Mouse (Mus musculus): ENCODE data around the gene 6430628N08Rik. TPM values are rescaled to one million over a fixed set of nuclear protein-coding genes. Genes with fewer than 3 reads are reported as not detected.

Gene 6430628N08Rik
- total RNA-seq, 2 experiments from 2014 or later, result not detected

GRCm38 (mm10) chr4:115885846-115886245 is 4.6 kb upstream of the 6430628N08Rik start:
- no peak for DNase-seq (ENCODE audit: low spot score in 2 of 2)

GRCm38 (mm10) chr4:115886875-115887274 is 3.6 kb upstream of the 6430628N08Rik start:
- no peak for DNase-seq (ENCODE audit: low spot score in 2 of 2)

- no peak for DNase-seq (ENCODE audit: low spot score in 2 of 2)
These were observed 399 bp upstream of the 6430628N08Rik start for GRCm38 (mm10) chr4:115890066-115890465.

GRCm38 (mm10) chr4:115894281-115894680 is 3.8 kb downstream of the 6430628N08Rik start:
- DNase-seq (ENCODE audit: low spot score in 2 of 2), result no peak

GRCm38 (mm10) chr4:115897901-115898631 is 7.6 kb downstream of the 6430628N08Rik start:
- DNase-seq (ENCODE audit: low spot score in 2 of 2), result peak in 1 of 2 experiments; percentile 16

GRCm38 (mm10) chr4:115902816-115903215 is 12.4 kb downstream of the 6430628N08Rik start:
- peak; percentile 58 to 81 for DNase-seq (ENCODE audit: low spot score in 2 of 2)

- no peak for DNase-seq (ENCODE audit: low spot score in 2 of 2)
These were observed 13.9 kb downstream of the 6430628N08Rik start for GRCm38 (mm10) chr4:115904375-115904774.

GRCm38 (mm10) chr4:115905701-115906100 is 15.2 kb downstream of the 6430628N08Rik start:
- no peak for DNase-seq (ENCODE audit: low spot score in 2 of 2)

- no peak for DNase-seq (ENCODE audit: low spot score in 2 of 2)
These were observed 16.3 kb downstream of the 6430628N08Rik start for GRCm38 (mm10) chr4:115906791-115907190.

GRCm38 (mm10) chr4:115907994-115908393 is 17.5 kb downstream of the 6430628N08Rik start:
- DNase-seq (ENCODE audit: low spot score in 2 of 2), result no peak

- DNase-seq (ENCODE audit: low spot score in 2 of 2), result peak in 1 of 2 experiments; percentile 25
These were observed 18.2 kb downstream of the 6430628N08Rik start for GRCm38 (mm10) chr4:115908641-115909040.

- DNase-seq (ENCODE audit: low spot score in 2 of 2), result no peak
These were observed 21.1 kb downstream of the 6430628N08Rik start for GRCm38 (mm10) chr4:115911586-115911985.

- DNase-seq (ENCODE audit: low spot score in 2 of 2), result no peak
These were observed 29.4 kb downstream of the 6430628N08Rik start for GRCm38 (mm10) chr4:115919911-115920310.

- DNase-seq (ENCODE audit: low spot score in 2 of 2), result no peak
These were observed 32.2 kb downstream of the 6430628N08Rik start for GRCm38 (mm10) chr4:115922688-115923087.

- no peak for DNase-seq (ENCODE audit: low spot score in 2 of 2)
These were observed 32.9 kb downstream of the 6430628N08Rik start for GRCm38 (mm10) chr4:115923262-115923880.

GRCm38 (mm10) chr4:115927637-115928036 is 37.2 kb downstream of the 6430628N08Rik start:
- DNase-seq (ENCODE audit: low spot score in 2 of 2), result no peak

GRCm38 (mm10) chr4:115931556-115932088 is 41.2 kb downstream of the 6430628N08Rik start:
- DNase-seq (ENCODE audit: low spot score in 2 of 2), result no peak

- no peak for DNase-seq (ENCODE audit: low spot score in 2 of 2)
These were observed 45.5 kb downstream of the 6430628N08Rik start for GRCm38 (mm10) chr4:115935835-115936581.

- DNase-seq (ENCODE audit: low spot score in 2 of 2), result no peak
These were observed 46.2 kb downstream of the 6430628N08Rik start for GRCm38 (mm10) chr4:115936646-115937045.

GRCm38 (mm10) chr4:115937061-115937976 is 46.9 kb downstream of the 6430628N08Rik start:
- DNase-seq (ENCODE audit: low spot score in 2 of 2), result no peak
